Mouse (Mus musculus) embryonic stem cell, embryonic (primary cell): ENCODE measurements around the gene Tmem179b.

Experiments used
- CTCF ChIA-PET, 4 experiments: fragments of 300-600 bp in 2 of 4; fragments of 350-600 bp in 2 of 4; sonication (Branson Sonifier 250); formaldehyde crosslinking; loops; one replicate each; lab custom pipeline; 2022; ENCODE audit warnings: inconsistent platforms in 2 of 4; lab: Charles Lee
- POLR2A ChIA-PET, 4 experiments: fragments of 300-600 bp in 2 of 4; fragments of 350-600 bp in 2 of 4; sonication (Branson Sonifier 250); formaldehyde crosslinking; loops; one replicate each; lab custom pipeline; 2022; ENCODE audit warnings: antibody characterized with exemption in 4 of 4, inconsistent platforms in 1 of 4; lab: Charles Lee

The Tmem179b gene

GRCm38 (mm10) chr19:8734334-8734733, 39.9 kb downstream of the Tmem179b start:
- POLR2A ChIA-PET, result interaction anchor here in 3 of 4 experiments (0.5 to 31.6 kb wide), 9 partner anchors 11 to 39 kb away, joined by 3 to 1732 read pairs (median 5); partner anchors contain the start of genes Slc3a2 (in 3 of the 3), Nxf1 (in 2 of the 3) and Tmem179b (in 1 of the 3)
- CTCF ChIA-PET, result interaction anchor here in 1 of 4 experiments (0.9 kb wide), 1 partner anchor 11 kb away, joined by 4 read pairs; the partner anchor contains the start of gene Slc3a2

- CTCF ChIA-PET, result interaction anchor here in 1 of 4 experiments (0.7 to 2.6 kb wide), 4 partner anchors 10 to 45 kb away, joined by 3 to 21 read pairs (median 4); no protein-coding TSS in a partner anchor
- POLR2A ChIA-PET, result interaction anchor here (0.6 to 31.6 kb wide), 87 partner anchors 5 to 1402 kb away, joined by 3 to 1732 read pairs (median 5); partner anchors contain the start of genes 1700092M07Rik (in 4 of the 4), Stx5a (in 4 of the 4), Taf6l (in 4 of the 4) and Nxf1 (in 3 of the 4)
Observed at GRCm38 (mm10) chr19:8728335-8729099, 45.8 kb downstream of the Tmem179b start.

GRCm38 (mm10) chr19:8727495-8728114, 46.7 kb downstream of the Tmem179b start:
- ChIA-PET POLR2A (interaction anchor here (0.6 to 31.6 kb wide), 81 partner anchors 6 to 1401 kb away, joined by 3 to 1732 read pairs (median 5); partner anchors contain the start of genes 1700092M07Rik (in 4 of the 4), Stx5a (in 4 of the 4), Taf6l (in 4 of the 4) and Tmem179b (in 4 of the 4)), CTCF (interaction anchor here in 1 of 4 experiments (1.2 to 2.6 kb wide), 2 partner anchors 9 to 11 kb away, joined by 4 to 21 read pairs; no protein-coding TSS in a partner anchor)

GRCm38 (mm10) chr19:8726609-8727390, 47.5 kb downstream of the Tmem179b start:
- CTCF ChIA-PET, result interaction anchor here in 1 of 4 experiments (0.7 to 2.6 kb wide), 2 partner anchors 9 kb away, joined by 3 to 21 read pairs; no protein-coding TSS in a partner anchor
- POLR2A ChIA-PET, result interaction anchor here (0.6 to 31.6 kb wide), 65 partner anchors 5 to 1219 kb away, joined by 3 to 1732 read pairs (median 9); partner anchors contain the start of genes 1700092M07Rik (in 4 of the 4), Stx5a (in 4 of the 4), Taf6l (in 4 of the 4) and 1810009A15Rik (in 3 of the 4)

GRCm38 (mm10) chr19:8725081-8725613, 49.1 kb downstream of the Tmem179b start:
- ChIA-PET CTCF (no interaction called here), POLR2A (interaction anchor here (0.5 to 31.6 kb wide), 60 partner anchors 3 to 1356 kb away, joined by 3 to 1732 read pairs (median 9); partner anchors contain the start of genes 1700092M07Rik (in 4 of the 4), Nxf1 (in 4 of the 4), Stx5a (in 4 of the 4) and 1810009A15Rik (in 3 of the 4))

GRCm38 (mm10) chr19:8724392-8724791, 49.9 kb downstream of the Tmem179b start:
- ChIA-PET CTCF (no interaction called here), POLR2A (interaction anchor here (0.7 to 31.6 kb wide), 37 partner anchors 3 to 1666 kb away, joined by 3 to 1732 read pairs (median 13); partner anchors contain the start of genes Nxf1 (in 4 of the 4), 1700092M07Rik (in 3 of the 4), Stx5a (in 3 of the 4) and 1810009A15Rik (in 2 of the 4))

- ChIA-PET POLR2A (interaction anchor here (0.6 to 31.6 kb wide), 228 partner anchors 2 to 1893 kb away, joined by 3 to 1732 read pairs (median 6); partner anchors contain the start of genes 1700092M07Rik (in 3 of the 4), Eef1g (in 3 of the 4), Ganab (in 3 of the 4) and Gng3 (in 3 of the 4)), CTCF (interaction anchor here in 3 of 4 experiments (0.8 to 2.7 kb wide), 8 partner anchors 10 to 243 kb away, joined by 3 to 39 read pairs (median 4); partner anchors contain the start of genes Eef1g (in 1 of the 3) and Stx5a (in 1 of the 3))
Observed at GRCm38 (mm10) chr19:8723574-8724346, 50.5 kb downstream of the Tmem179b start.

GRCm38 (mm10) chr19:8722907-8723573, 51.2 kb downstream of the Tmem179b start, which contains the start of gene Slc3a2:
Gene Slc3a2 (minus strand): TSS chr19:8723369.
- ChIA-PET CTCF (interaction anchor here (0.6 to 2.7 kb wide), 10 partner anchors 9 to 244 kb away, joined by 3 to 39 read pairs (median 4); partner anchors contain the start of genes Eef1g (in 1 of the 4) and Stx5a (in 1 of the 4)), POLR2A (interaction anchor here (0.6 to 31.6 kb wide), 284 partner anchors 1 to 1894 kb away, joined by 3 to 1732 read pairs (median 5); partner anchors contain the start of genes Zbtb3 (in 4 of the 4), 1700092M07Rik (in 3 of the 4), AC129217.1 (in 3 of the 4) and B3gat3 (in 3 of the 4))

GRCm38 (mm10) chr19:8722559-8722906, 51.7 kb downstream of the Tmem179b start:
- CTCF ChIA-PET, result interaction anchor here (0.6 to 2.7 kb wide), 10 partner anchors 9 to 244 kb away, joined by 3 to 39 read pairs (median 4); partner anchors contain the start of genes Eef1g (in 1 of the 4) and Stx5a (in 1 of the 4)
- POLR2A ChIA-PET, result interaction anchor here (0.6 to 31.6 kb wide), 253 partner anchors 1 to 1781 kb away, joined by 3 to 1732 read pairs (median 5); partner anchors contain the start of genes Zbtb3 (in 4 of the 4), 1700092M07Rik (in 3 of the 4), AC129217.1 (in 3 of the 4) and B3gat3 (in 3 of the 4)
